Mouse (Mus musculus) heart, adult 2 months (tissue): ENCODE results near the gene Gm11437.

Experiments
- CTCF ChIP-seq: fragments of 200-600 bp; IDR thresholded peaks from 2 replicates; pipeline ENCODE4 v1.8.1; 2022; ENCODE audit warnings: antibody characterized with exemption, mild to moderate bottlenecking, moderate library complexity
- EP300 ChIP-seq: fragments of 200-500 bp; IDR thresholded peaks from 2 replicates; pipeline ENCODE4 v1.6.1; 2011; ENCODE audit warnings: low read depth, low read length, control low read depth; ENCODE audit not compliant: insufficient read depth

DNA sequence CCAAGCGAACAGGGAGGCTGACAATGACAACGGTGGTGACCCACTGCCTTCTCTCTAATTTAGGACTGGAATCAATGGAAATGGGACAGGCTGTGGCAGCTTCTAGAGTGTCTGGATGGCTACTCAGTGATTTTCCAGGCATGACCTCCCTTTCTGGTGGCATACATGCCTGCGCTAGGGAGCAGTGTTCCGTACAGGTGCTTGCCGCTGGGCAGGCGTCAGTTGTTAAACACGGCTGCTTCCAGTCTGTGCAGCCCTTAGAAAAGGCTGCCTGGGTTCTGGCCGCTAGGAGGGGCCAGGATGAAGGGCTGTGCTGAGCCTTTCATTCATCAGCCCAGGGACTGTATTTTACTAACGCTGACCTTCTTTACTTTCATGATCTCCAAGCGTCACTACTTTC, 26.0 kb upstream of the Gm11437 start:
- no peak for TF ChIP-seq CTCF
- no peak for TF ChIP-seq EP300
